ENCODE assay signal across 8 mouse cellular contexts in genomic region chr14:84444276-84444662, GRCm38 (mm10). TPM values are rescaled to one million over a fixed set of nuclear protein-coding genes. Genes with fewer than 3 reads are reported as not detected.
DNase-seq lines count a peak whose midpoint lies in the region; ATAC-seq lines count a peak whose summit lies in the region.

No protein-coding gene starts in this region.

- WGBS in forebrain, embryonic 14.5 days, result under 1% methylated on average over 21 of the region's 21 CpGs
- under 1% methylated on average over 21 of the region's 21 CpGs for WGBS in intestine, embryonic 14.5 days
- WGBS in limb, embryonic 10.5 days, result 1% methylated on average over 21 of the region's 21 CpGs

- peak overlapping the region; percentile 53 for H3K9ac ChIP-seq in forebrain, embryonic 14.5 days (ENCODE audit: low read length)
- peak overlapping the region; percentile 39; the same call in 1 of the 2 replicates for H3K9ac ChIP-seq in intestine, embryonic 14.5 days (ENCODE audit: low read length)

- no peaks in the 10 kb centered on the region for H3K36me3 ChIP-seq in forebrain, embryonic 14.5 days (ENCODE audit: control insufficient read depth, insufficient read depth, low read length)
- no peaks in the 10 kb centered on the region for H3K36me3 ChIP-seq in intestine, embryonic 14.5 days (ENCODE audit: control insufficient read depth, insufficient read depth, low read length)
- no peaks in the 10 kb centered on the region for H3K36me3 ChIP-seq in limb, embryonic 10.5 days

- peak overlapping the region; percentile 95 for H3K4me2 ChIP-seq in forebrain, embryonic 14.5 days (ENCODE audit: low read length)
- H3K4me2 ChIP-seq in intestine, embryonic 14.5 days (ENCODE audit: low read length), result peak overlapping the region; percentile 86

- peak overlapping the region; percentile 60 for H3K4me3 ChIP-seq in forebrain, embryonic 14.5 days (ENCODE audit: low read depth, low read length)
- H3K4me3 ChIP-seq in intestine, embryonic 14.5 days (ENCODE audit: low read depth, low read length), result peak overlapping the region; percentile 52
- peak overlapping the region; percentile 66 for H3K4me3 ChIP-seq in limb, embryonic 10.5 days

- peaks cover 3% of the 10 kb centered on the region; the same call in 1 of the 2 replicates for H3K27me3 ChIP-seq in forebrain, embryonic 14.5 days (replicated peaks; ENCODE audit: control insufficient read depth, insufficient read depth, low read length)
- H3K27me3 ChIP-seq in intestine, embryonic 14.5 days (replicated peaks; ENCODE audit: control insufficient read depth, insufficient read depth, low read length), result peaks cover 61% of the 10 kb centered on the region
- H3K27me3 ChIP-seq in limb, embryonic 10.5 days (ENCODE audit: low read depth, poor library complexity, severe bottlenecking), result peaks cover 52% of the 10 kb centered on the region

- H3K27ac ChIP-seq in forebrain, embryonic 14.5 days (ENCODE audit: low read depth, low read length), result no peak overlapping the region; the same call in 1 of the 2 replicates
- no peak overlapping the region for H3K27ac ChIP-seq in intestine, embryonic 14.5 days (ENCODE audit: low read depth)
- H3K27ac ChIP-seq in limb, embryonic 10.5 days, result no peak overlapping the region

- H3K9me3 ChIP-seq in forebrain, embryonic 14.5 days (replicated peaks; ENCODE audit: control insufficient read depth, low read length), result no peaks in the 10 kb centered on the region
- no peaks in the 10 kb centered on the region for H3K9me3 ChIP-seq in intestine, embryonic 14.5 days (ENCODE audit: control insufficient read depth, low read length)
- H3K9me3 ChIP-seq in limb, embryonic 10.5 days (replicated peaks), result no peaks in the 10 kb centered on the region

- peaks cover 14% of the 10 kb centered on the region for H3K4me1 ChIP-seq in forebrain, embryonic 14.5 days (ENCODE audit: control insufficient read depth, insufficient read depth, low read length)
- peaks cover 11% of the 10 kb centered on the region for H3K4me1 ChIP-seq in intestine, embryonic 14.5 days (replicated peaks; ENCODE audit: control insufficient read depth, insufficient read depth, low read length)
- peaks cover 41% of the 10 kb centered on the region for H3K4me1 ChIP-seq in limb, embryonic 10.5 days

- ATAC-seq in CD4-positive, CD25-positive, alpha-beta regulatory T cell, adult 4 months, result no peak
- ATAC-seq in forebrain, embryonic 14.5 days, result peak; percentile 9
- ATAC-seq in intestine, embryonic 14.5 days (replicated peaks; ENCODE audit: low FRiP score, low TSS enrichment, low read depth), result no peak

- DNase-seq in CD4-positive, CD25-positive, alpha-beta regulatory T cell, adult 2 months (ENCODE audit: low read depth, low spot score), result peak; percentile 1
- DNase-seq in R1 (ENCODE audit: low read depth, low spot score), result peak; percentile 19
- peak; percentile 67 for DNase-seq in forebrain, embryonic 14.5 days (ENCODE audit: low spot score)
- DNase-seq in intestine, embryonic 14.5 days (ENCODE audit: low spot score), result peak; percentile 63
- peak; percentile 56 for DNase-seq in limb, embryonic 10.5 days (ENCODE audit: low spot score)
- DNase-seq in neural tube, embryonic 10.5 days (ENCODE audit: extremely low spot score, low spot score), result peak; percentile 63
- DNase-seq in thymus, postnatal 10 days (ENCODE audit: low spot score in 2 of 2), result no peak

RNA-seq across cellular contexts. Expression of gene Pcdh17, which starts 0.9 kb away (rescaled TPM):
- polyA plus RNA-seq in CD4-positive, CD25-positive, alpha-beta regulatory T cell, adult 4 months (2017; shearing (Covaris generic)), result under 1 TPM; 0.13 TPM
- polyA plus RNA-seq in forebrain, embryonic 14.5 days (2014; fragmentation: Nextera tagmentation; extraction: Ambion mirVana), result 8.9 and 12.1 TPM in 2 replicates
- polyA plus RNA-seq in intestine, embryonic 14.5 days (2014; fragmentation: Nextera tagmentation; extraction: Ambion mirVana), result 7.9 and 8.3 TPM in 2 replicates
- 4.7 and 6.2 TPM in 2 replicates for polyA plus RNA-seq in limb, embryonic 10.5 days (2016; fragmentation: Nextera tagmentation; extraction: Ambion mirVana)

Comparison
In these comparisons a context has a peak if more than half of its experiments do, and no peak if none do; other contexts are left out.
1. DNase-seq: peak in CD4-positive, CD25-positive, alpha-beta regulatory T cell, adult 2 months (single experiment), R1 (single experiment), forebrain, embryonic 14.5 days (single experiment), intestine, embryonic 14.5 days (single experiment), limb, embryonic 10.5 days (single experiment) and neural tube, embryonic 10.5 days (single experiment); none in thymus, postnatal 10 days (0 of 2).
2. Peak in every context shown above with its lines, with median percentiles within 50 percentile points of each other: H3K4me3 ChIP-seq.